Mouse (Mus musculus) embryonic facial prominence, embryonic 12.5 days (tissue): ENCODE data around the gene Nid1. TPM values are rescaled to one million over a fixed set of nuclear protein-coding genes. Genes with fewer than 3 reads are reported as not detected.

Experiments used
- ATAC-seq: fragments of 200-750 bp; cut with Nextera tagmentation; 2 replicates; pipeline ENCODE4 v1.8.0; 2017; ENCODE audit not compliant: insufficient number of reproducible peaks, insufficient read depth, low FRiP score, low TSS enrichment
- H3K27ac ChIP-seq: fragments of 300-500 bp; sonication (generic); 2 replicates; pipeline ENCODE4 v1.5.1; 2016; ENCODE audit warnings: mild to moderate bottlenecking
- H3K27me3 ChIP-seq: fragments of 300-500 bp; sonication (generic); 2 replicates; pipeline ENCODE4 v1.6.1; 2016; ENCODE audit warnings: mild to moderate bottlenecking, moderate library complexity
- H3K36me3 ChIP-seq: fragments of 300-500 bp; sonication (generic); 2 replicates; pipeline ENCODE4 v1.6.1; 2016; ENCODE audit warnings: mild to moderate bottlenecking
- H3K4me1 ChIP-seq: fragments of 300-500 bp; sonication (generic); 2 replicates; pipeline ENCODE4 v1.6.1; 2016
- H3K4me2 ChIP-seq: fragments of 300-500 bp; sonication (generic); replicated peaks from 2 replicates; pipeline ENCODE4 v1.6.1; 2016; ENCODE audit warnings: mild to moderate bottlenecking, moderate library complexity
- H3K4me3 ChIP-seq: fragments of 300-500 bp; sonication (generic); 2 replicates; pipeline ENCODE4 v1.5.1; 2016; ENCODE audit warnings: mild to moderate bottlenecking
- H3K9ac ChIP-seq: fragments of 300-500 bp; sonication (generic); 2 replicates; pipeline ENCODE4 v1.6.1; 2016; ENCODE audit warnings: mild to moderate bottlenecking, moderate library complexity
- H3K9me3 ChIP-seq: fragments of 300-500 bp; sonication (generic); 2 replicates; pipeline ENCODE4 v1.6.1; 2016; ENCODE audit warnings: mild to moderate bottlenecking, moderate library complexity
- WGBS: fragments of 180-500 bp; shearing (Covaris S2); methylation state at CpG from one replicate; pipeline ENCODE4 v1.1.7; 2016; 5-methylcytosine and 5-hydroxymethylcytosine counted together
- polyA plus RNA-seq: library from polyadenylated mRNA; unstranded; fragments of >200 nt; fragmentation: Nextera tagmentation; extraction: Ambion mirVana; gene quantifications from 2 replicates; pipeline ENCODE4 v1.2.1, GENCODE M21; 2016

Gene Nid1
- polyA plus RNA-seq, 1 experiment from 2014 or later = 65.7 TPM

DNA sequence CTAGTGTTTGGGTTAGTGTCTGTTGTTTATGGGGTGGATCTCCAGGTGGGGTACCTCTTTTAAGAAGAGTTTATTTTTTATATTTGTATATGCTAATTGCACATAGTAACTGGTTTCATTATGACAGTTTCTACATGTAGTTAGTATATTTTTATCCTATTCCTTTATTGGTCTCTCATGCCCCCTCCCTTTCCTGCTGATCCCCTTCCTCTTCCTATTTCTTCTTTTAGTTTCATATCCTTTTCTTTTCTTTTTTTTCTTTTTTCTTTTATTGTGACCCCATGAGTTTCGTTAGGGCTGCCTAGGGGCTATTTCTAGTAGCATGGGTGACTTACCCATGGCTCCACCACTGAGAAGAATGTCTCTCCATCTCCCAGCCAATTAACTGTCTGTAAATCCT, 116.3 kb downstream of the Nid1 start:
- Histone ChIP-seq H3K4me1 (no peaks in the 10 kb centered on the region), H3K4me2 (no peak overlapping the region), H3K9ac (no peak overlapping the region), H3K27me3 (no peaks in the 10 kb centered on the region), H3K4me3 (no peak overlapping the region), H3K36me3 (no peaks in the 10 kb centered on the region), H3K9me3 (no peaks in the 10 kb centered on the region), H3K27ac (no peak overlapping the region)
- 70% methylated on average over 1 of the region's 1 CpGs for WGBS
- ATAC-seq = no peak

DNA sequence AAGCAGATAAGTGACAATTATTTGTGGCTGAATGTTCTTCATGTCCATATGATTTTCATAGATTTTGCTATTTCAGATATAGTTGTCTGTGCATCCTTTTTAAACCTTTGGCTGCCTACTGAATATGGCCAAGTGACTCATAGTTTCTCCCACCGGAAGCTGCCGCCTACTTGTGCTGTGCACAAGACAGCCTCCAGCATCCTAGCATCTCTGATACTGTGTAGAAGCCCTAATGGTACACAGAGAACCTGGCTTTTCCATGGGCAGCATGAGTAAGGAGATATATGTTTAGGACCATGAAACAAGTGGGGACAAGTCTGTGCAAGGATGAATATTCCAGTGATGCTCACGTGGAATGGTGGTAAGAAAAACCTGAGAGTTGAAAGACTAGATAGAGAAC, 117.8 kb downstream of the Nid1 start:
- 88% methylated on average over 3 of the region's 3 CpGs for WGBS
- ATAC-seq = no peak
- Histone ChIP-seq H3K9ac (no peak overlapping the region), H3K36me3 (no peaks in the 10 kb centered on the region), H3K4me1 (no peaks in the 10 kb centered on the region), H3K9me3 (no peaks in the 10 kb centered on the region), H3K27me3 (no peaks in the 10 kb centered on the region), H3K4me3 (no peak overlapping the region), H3K27ac (no peak overlapping the region), H3K4me2 (no peak overlapping the region)

DNA sequence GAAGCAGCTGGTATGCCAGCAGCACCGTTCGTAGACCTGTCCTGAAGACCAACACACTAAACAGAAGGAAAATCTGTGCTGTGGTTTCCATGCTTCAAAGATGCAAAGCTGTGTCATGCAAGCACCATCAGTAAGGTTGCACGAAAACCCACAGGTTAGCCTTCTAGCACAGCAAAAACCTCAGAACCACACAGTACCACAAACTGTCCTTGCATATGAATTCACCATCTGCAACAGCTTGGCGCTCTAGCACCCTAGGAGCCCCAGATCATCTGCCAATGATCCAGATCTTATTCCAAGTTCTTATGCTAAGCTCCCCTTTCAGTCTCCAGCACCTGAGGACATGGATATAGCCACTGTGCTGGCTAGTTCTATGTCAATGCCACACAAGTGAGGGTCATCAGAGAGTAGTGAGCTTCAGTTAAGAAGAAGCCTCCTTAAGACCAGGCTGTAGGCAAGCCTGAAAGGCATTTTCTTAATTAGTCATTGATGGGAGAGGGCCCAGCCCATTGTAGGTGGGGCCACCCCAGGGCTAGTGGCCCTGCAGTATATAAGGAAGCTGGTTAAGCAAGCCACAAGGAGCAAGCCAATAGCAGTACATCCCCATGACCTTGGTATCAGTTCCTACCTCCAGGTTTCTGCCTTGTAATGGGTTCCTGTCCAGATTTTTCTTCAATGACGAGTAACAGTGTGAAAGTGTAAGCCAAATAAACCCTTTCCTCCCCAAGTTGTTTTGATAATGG, 119.8 kb downstream of the Nid1 start:
- Histone ChIP-seq H3K4me2 (no peak overlapping the region), H3K4me1 (no peaks in the 10 kb centered on the region), H3K36me3 (no peaks in the 10 kb centered on the region), H3K9me3 (no peaks in the 10 kb centered on the region), H3K27me3 (no peaks in the 10 kb centered on the region), H3K9ac (no peak overlapping the region), H3K27ac (no peak overlapping the region), H3K4me3 (no peak overlapping the region)
- no peak for ATAC-seq
- WGBS = 84% methylated on average over 5 of the region's 5 CpGs

DNA sequence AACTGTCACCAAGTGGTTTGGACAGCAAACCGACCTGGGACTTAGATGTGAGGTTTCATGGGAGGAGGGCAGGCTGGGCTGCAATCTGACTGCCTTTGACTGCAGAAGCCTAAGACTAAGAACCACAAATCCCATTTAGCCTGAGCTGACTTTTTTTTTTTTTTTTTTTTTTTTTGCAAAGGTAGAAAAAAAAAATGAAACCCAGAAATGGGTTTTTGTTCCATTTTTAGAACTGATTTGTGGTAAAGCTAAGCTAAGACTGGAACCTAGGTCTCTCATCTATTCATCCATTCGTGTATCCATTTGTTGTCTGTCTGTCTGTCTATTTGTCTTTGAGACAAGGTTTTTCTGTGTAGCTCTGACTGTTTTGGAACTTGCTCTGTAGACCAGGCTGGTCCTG, 120.9 kb downstream of the Nid1 start:
- H3K27ac ChIP-seq = no peak overlapping the region
- no peak overlapping the region for H3K9ac ChIP-seq
- no peak overlapping the region for H3K4me3 ChIP-seq
- no peak overlapping the region for H3K4me2 ChIP-seq
- H3K9me3 ChIP-seq = no peaks in the 10 kb centered on the region
- no peaks in the 10 kb centered on the region for H3K36me3 ChIP-seq
- 66% methylated on average over 2 of the region's 2 CpGs for WGBS
- no peaks in the 10 kb centered on the region for H3K27me3 ChIP-seq
- no peaks in the 10 kb centered on the region for H3K4me1 ChIP-seq
- ATAC-seq = no peak

DNA sequence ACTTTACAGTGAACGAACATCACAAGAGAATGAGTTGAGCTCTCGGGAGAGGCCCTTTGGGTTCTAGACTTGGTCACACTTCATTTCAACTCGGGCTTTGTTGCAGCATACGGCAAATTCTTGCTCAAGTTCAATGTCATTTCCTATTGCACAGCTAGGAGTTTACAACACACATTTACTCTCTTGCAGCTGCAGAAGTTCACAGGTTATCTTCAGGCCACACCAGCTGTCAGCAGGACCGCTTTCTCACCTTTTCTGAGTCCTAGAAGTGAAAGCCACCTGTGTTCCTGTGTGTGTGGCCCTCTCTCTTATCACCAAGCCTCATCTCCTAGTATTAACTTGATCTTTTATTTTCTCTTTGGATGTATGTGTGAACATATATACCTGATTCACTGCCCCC, 121.5 kb downstream of the Nid1 start:
- H3K27me3 ChIP-seq = no peaks in the 10 kb centered on the region
- H3K4me1 ChIP-seq = no peaks in the 10 kb centered on the region
- no peaks in the 10 kb centered on the region for H3K9me3 ChIP-seq
- no peak for ATAC-seq
- H3K36me3 ChIP-seq = no peaks in the 10 kb centered on the region
- H3K4me2 ChIP-seq = no peak overlapping the region
- no peak overlapping the region for H3K27ac ChIP-seq
- 79% methylated on average over 5 of the region's 5 CpGs for WGBS
- no peak overlapping the region for H3K9ac ChIP-seq
- no peak overlapping the region for H3K4me3 ChIP-seq

Other genes with a start within 250 kb of the Nid1 start
- gene Gpr137b, start 43.5 kb upstream of the Nid1 start, polyA plus RNA-seq = 17.1 and 17.7 TPM in 2 replicates
- 4.0 and 4.2 TPM in 2 replicates for gene Lyst, start 152.8 kb downstream of the Nid1 start, polyA plus RNA-seq